Mouse (Mus musculus): ENCODE measurements around the gene Ctdspl. TPM values are rescaled to one million over a fixed set of nuclear protein-coding genes. Genes with fewer than 3 reads are reported as not detected.

Gene Ctdspl
- total RNA-seq (2023): not detected

GRCm38 (mm10) chr9:118926111-118926650 lies at the start of gene Ctdspl:
TSS of gene Ctdspl (plus strand) at chr9:118926453.

GRCm38 (mm10) chr9:119052154-119052944 lies 126.1 kb downstream of the Ctdspl start, which contains the start of gene Vill:
TSS of gene Vill (plus strand) at chr9:119052778.

Other genes with a start within 250 kb of the Ctdspl start
- 1.3 TPM for gene Vill, start 126.3 kb downstream of the Ctdspl start, total RNA-seq (2023)
- not detected for gene Plcd1, start 167.0 kb downstream of the Ctdspl start, total RNA-seq (2023)
- not detected for gene Dlec1, start 176.0 kb downstream of the Ctdspl start, total RNA-seq (2023)
- 1.7 TPM for gene Acaa1b, start 230.6 kb downstream of the Ctdspl start, total RNA-seq (2023)
- gene Gm47289, start 232.7 kb downstream of the Ctdspl start, total RNA-seq (2023): not detected

Measured in CD8-positive naive resting alpha-beta T cell, adult 57 days (primary cell).